Mouse (Mus musculus) MEL-GATA-1-ER (cell line): ENCODE data around the gene Nipa2.

Source experiments
- DNase-seq: peaks from one replicate; pipeline ENCODE4 v3.0.0-alpha.2; 2012; ENCODE audit warnings: low read depth; ENCODE audit errors: extremely low read depth

Gene Nipa2

GRCm38 (mm10) chr7:55962004-55962908 is at the start of gene Nipa2:
TSS of gene Nipa2 (minus strand) at chr7:55962476.
- peak; percentile 67 for DNase-seq

DNA sequence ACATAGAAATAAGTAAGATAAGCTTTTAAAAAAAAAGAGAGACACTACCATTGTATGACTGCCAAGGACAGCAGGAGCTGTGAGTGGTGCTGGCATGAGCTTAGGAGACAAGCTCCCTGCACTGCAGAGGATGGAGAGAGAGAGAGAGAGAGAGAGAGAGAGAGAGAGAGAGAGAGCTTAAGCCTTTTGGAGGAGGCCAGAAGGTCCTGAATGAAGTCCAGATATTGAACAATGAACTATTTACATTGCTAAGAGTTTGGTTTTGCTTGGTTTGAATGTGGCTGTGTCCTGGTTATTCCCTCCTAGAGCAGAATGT is 48.7 kb upstream of the Nipa2 start:
- no peak for DNase-seq

DNA sequence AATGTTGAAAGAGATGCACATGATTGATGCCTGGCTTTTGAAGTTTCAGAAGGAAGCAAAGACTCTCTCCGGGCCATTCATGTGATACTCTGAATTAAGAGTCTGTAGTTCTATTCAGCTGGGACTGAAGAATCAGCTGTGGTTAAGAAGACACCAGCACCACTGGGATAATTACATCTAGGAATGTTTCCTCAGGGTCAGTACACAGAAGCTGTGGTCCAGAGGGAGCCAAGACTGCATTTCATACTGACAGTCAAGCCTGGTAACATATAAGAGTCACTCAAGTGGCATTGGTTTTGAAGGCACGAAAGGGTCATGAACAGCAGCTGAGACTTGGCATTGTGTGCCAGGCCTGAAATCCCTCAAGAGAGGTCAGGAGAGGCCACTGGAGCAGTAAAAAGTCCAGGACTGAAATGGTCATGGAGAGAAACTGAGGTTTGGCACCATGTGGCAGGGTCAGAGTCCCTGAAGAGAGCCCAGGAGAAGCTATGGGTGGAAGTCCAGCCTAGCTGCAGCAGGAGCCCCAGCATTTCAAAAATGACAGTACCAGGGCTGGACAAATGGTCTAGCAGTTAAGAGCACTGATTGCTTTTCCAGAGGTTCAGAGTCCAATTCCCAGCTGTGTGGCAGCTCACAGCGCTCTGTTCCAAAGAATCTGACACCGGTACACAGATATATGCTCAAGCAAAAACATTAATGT is 48.2 kb upstream of the Nipa2 start:
- DNase-seq, result no peak

DNA sequence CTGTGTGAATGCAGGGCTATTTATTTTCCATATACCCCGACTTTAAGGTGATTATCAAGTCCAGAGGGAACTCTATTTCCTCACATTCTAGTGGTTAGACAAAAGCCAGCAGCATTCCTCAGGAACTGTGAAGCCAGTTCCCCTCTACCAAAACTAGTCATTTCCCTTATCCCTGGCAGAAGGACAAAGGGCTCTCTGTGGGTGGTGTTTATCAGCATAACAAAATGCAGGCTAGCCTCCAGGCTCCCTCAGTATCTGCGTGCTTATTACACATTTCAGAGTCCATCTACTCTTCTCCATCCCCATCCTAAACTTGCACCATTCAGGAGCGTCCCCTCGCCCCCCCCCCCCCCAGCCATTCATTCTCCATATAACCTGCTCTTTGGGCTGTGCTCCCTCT is 36.7 kb upstream of the Nipa2 start:
- DNase-seq, result no peak

DNA sequence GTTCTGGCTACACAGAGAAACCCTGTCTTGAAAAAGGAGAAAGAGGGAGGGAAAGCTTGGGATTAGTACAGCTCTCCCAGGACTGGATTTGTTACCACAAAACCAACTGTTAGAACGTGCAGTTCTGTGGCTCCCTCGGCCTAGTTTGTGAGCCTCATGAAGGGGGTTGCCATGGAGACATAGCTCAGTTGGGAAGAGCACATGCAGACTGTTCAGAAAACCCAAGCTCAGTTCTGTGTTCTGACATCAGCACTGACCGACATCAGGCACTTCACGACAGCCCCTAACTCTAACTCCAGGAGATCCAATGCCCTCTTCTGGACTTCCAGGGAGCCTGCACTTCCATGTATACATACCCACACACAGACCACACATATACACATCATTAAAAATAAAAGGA is 32.7 kb upstream of the Nipa2 start:
- DNase-seq, result no peak

GRCm38 (mm10) chr7:55991858-55992257 is 29.6 kb upstream of the Nipa2 start:
- no peak for DNase-seq

- DNase-seq, result no peak
Measured at GRCm38 (mm10) chr7:55991129-55991528, 28.9 kb upstream of the Nipa2 start.

GRCm38 (mm10) chr7:55986526-55987214 is 24.4 kb upstream of the Nipa2 start:
- no peak for DNase-seq

DNA sequence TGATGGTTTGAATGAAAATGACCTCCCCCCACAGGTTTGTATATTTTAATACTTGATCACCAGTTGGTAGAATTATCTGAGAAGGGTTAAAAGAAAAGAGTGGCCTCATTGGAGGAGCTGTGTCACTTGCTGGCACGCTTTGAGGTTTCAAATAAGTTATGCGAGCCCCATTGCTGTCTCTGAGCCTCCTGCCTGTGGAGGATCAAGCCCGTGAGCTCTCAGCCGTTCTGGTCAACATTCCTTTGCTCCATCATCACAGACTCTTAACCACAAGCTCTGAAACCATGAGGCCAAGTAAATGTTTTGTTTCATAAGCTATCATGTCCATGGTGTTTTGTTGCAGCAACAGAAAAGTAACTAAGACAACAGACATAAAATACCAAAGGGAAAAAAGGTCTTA is 22.5 kb upstream of the Nipa2 start:
- no peak for DNase-seq

GRCm38 (mm10) chr7:55983107-55983506 is 20.8 kb upstream of the Nipa2 start:
- no peak for DNase-seq

DNA sequence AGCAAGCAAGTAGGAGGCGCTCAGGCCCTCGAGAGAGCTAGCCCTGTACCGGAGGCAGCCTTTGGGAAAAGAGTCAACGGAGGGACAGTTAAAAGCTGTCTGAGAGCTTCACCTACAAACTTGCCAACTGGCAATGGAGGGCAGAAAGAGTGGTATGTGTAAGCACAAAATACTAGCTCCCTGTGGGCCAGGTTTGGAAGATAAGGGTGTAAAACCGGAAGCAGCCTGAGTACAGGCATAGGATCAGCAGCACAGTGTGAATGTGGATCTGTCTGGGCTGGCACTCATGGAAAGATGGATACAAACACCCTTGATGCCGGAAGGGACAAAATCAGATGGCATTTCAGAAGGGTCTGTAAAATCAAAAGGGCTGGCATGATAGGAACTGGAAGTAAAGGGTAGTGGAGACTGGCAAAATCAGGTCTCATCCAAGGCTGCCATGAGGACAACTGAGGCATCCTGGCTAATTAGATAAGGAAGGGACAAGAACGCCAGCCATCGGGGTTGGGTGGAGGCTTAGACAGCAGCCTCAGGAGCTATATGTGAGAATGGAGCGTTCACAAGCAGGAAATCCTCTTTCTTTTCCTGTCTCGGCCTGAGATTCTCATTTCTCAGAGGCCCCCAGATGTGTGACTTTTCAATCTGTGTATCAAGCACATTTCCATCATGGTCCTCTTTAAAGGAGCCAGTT is 19.9 kb upstream of the Nipa2 start:
- DNase-seq, result no peak

DNA sequence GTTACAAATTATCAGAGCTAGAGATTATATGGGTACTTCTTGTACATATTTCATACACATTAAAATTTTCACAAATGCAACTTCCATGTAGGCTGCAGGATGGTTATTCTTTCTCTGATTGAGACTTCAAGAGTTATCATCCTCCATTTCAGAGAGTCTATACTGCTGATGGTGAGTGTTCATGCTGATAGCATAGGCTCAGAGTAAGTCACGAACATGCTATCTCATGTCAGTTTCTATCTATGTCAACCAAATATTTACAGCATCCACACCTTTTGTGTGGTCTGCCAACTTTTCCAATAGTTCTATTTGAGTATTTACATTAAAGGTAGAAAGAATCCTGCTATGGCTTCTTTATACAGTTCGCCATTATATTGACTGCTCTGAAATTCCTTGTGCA is 19.2 kb upstream of the Nipa2 start:
- DNase-seq, result no peak

- no peak for DNase-seq
Measured at GRCm38 (mm10) chr7:55974429-55974828, 12.2 kb upstream of the Nipa2 start.

DNA sequence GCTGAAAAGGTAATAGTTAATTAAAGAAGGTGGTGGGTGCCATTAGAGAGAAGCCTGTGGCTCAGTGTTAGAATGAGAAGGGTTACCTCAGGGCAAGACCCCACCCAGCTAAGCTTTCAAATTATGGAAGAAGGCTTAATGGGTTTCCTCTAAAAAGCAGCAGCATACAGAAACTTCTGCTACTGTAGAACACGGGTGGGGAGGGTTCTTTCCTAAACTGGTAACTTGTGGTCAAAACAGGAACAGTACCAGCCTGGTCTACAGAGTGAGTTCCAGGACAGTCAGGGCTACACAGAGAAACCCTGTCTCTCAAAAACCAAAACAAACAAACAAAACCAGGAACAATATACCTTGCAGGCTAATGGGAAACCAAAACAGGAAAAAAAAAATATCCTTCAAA is 7.1 kb upstream of the Nipa2 start:
- no peak for DNase-seq

GRCm38 (mm10) chr7:55968258-55968901 is 6.1 kb upstream of the Nipa2 start:
- DNase-seq, result peak; percentile 63

- DNase-seq, result no peak
Measured at GRCm38 (mm10) chr7:55966866-55967460, 4.7 kb upstream of the Nipa2 start.

GRCm38 (mm10) chr7:55960506-55960905 is 1.8 kb downstream of the Nipa2 start:
- no peak for DNase-seq

- no peak for DNase-seq
Measured at GRCm38 (mm10) chr7:55959801-55960200, 2.5 kb downstream of the Nipa2 start.

- no peak for DNase-seq
Measured at GRCm38 (mm10) chr7:55957916-55958315, 4.4 kb downstream of the Nipa2 start.

DNA sequence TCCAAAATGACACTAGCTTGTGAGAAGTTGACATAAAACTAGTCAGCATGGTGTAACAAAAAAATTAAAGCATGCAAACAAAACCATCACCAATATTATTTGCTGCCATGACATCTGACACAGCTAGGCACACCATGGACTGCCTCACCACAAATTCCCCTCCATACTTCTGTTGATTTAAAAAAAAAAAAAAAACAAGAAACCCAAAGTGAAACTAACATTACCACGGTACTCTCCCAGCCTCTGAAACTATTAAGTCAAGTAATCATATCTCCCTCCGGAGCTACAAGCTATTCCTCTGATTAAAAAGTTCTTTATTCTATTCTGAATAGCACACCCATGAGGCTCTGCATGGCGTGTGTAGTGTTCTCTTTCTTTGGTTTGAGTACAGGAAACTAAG is 5.1 kb downstream of the Nipa2 start:
- DNase-seq, result no peak

DNA sequence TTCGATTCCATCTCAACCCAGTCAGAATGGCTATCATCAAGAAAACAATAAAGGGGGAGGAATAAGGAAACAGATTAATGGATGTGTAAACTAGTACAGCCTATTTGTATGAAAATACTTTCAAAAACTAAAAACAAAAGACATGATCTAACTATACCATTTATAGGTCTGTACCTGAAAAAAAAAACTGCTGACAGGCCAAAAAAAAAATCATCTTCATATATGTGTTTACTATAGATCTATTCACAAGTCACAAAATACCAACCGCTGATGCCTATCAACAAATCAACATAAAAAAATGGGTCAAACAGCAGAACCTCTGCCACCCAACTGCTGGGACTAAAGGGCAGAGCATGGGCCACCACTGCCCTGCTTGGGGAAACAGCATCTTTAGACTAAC is 6.2 kb downstream of the Nipa2 start:
- DNase-seq, result no peak
